Mouse (Mus musculus) erythroblast, embryonic 14.5 days (primary cell): ENCODE data around the gene Fyn.

Source experiments
- GATA1 ChIP-seq: IDR thresholded peaks from 2 replicates; pipeline ENCODE4 v1.6.1; 2012; ENCODE audit warnings: low read length, inconsistent platforms, mixed read lengths
- TAL1 ChIP-seq: IDR thresholded peaks from 3 replicates; pipeline ENCODE4 v1.6.1; 2012; ENCODE audit warnings: low read length, inconsistent platforms, mixed read lengths

DNA sequence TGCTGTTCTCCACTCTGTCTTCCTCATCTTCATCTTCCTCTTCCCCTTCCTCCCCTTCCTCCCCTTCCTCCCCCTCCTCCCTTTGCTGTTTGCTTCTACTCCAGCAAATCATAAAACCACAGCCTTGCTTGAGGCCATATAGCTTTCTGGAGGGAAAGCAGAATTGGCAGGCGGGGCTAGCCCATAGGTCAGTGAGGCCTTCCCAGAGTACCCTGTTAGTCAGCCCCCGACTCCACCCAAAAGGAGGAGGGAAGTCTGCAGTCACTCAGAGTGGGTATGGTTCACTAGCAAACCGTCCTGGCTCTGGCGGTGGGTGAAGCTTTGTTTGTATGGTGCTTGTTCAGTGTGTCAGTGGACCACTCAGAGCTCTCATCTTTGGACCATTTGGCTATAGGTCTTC is 80.5 kb downstream of the Fyn start:
- TF ChIP-seq TAL1 (no peak), GATA1 (no peak)
